Mouse (Mus musculus) erythroblast, embryonic 14.5 days (primary cell): ENCODE results near the gene Pfkfb2.

Experiments used
- GATA1 ChIP-seq: IDR thresholded peaks from 2 replicates; pipeline ENCODE4 v1.6.1; 2012; ENCODE audit warnings: low read length, inconsistent platforms, mixed read lengths
- TAL1 ChIP-seq: IDR thresholded peaks from 3 replicates; pipeline ENCODE4 v1.6.1; 2012; ENCODE audit warnings: low read length, inconsistent platforms, mixed read lengths

DNA sequence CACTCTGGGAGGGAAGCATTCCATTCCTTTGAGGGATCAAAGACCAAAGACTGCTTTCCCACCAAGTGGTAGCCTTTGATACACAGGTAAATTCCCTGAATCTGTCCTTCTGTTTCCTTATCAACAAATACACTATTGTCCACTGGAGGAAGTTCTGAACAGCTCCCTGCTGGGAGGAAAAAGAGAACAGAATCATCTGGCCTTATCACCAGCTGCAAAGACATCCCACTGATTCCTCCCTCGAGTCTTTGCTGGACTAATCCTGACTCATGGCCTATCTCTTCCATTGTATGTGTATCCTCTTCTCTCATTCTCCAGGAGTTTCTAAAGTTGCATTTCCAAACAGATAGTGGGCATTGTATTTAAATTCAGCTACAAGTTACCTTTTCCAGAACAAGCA lies 45.1 kb downstream of the Pfkfb2 start:
- no peak for TF ChIP-seq GATA1
- no peak for TF ChIP-seq TAL1
